Mouse (Mus musculus): ENCODE data around the gene Mycn. TPM values are rescaled to one million over a fixed set of nuclear protein-coding genes. Genes with fewer than 3 reads are reported as not detected.

Mycn gene
- polyA plus RNA-seq (2012; rRNA removed) = 56.2 and 81.0 TPM in 2 replicates

GRCm38 (mm10) chr12:12941661-12942363 lies at the start of gene Mycn:
Mycn (minus strand) TSS chr12:12941914.

All from central nervous system, embryonic 14 days (tissue).